Mouse (Mus musculus) midbrain, embryonic 15.5 days (tissue): Measurements from ENCODE around the gene Gm17581. TPM values are rescaled to one million over a fixed set of nuclear protein-coding genes. Genes with fewer than 3 reads are reported as not detected.
"Not testable (repeated sequence)": the region's sequence is repeated elsewhere in the genome, so short reads cannot be mapped to it uniquely, and the experiment has no call there.

Experiments
- ATAC-seq: fragments of 200-750 bp; cut with Nextera tagmentation; replicated peaks from 2 replicates; pipeline ENCODE4 v1.8.0; 2017; ENCODE audit warnings: moderate TSS enrichment
- H3K27ac ChIP-seq: fragments of 300-500 bp; sonication (generic); 2 replicates; pipeline ENCODE4 v1.5.1; 2015; ENCODE audit warnings: mild to moderate bottlenecking, inconsistent platforms
- H3K27me3 ChIP-seq: fragments of 300-500 bp; sonication (generic); replicated peaks from 2 replicates; pipeline ENCODE4 v1.6.1; 2015; ENCODE audit warnings: inconsistent platforms
- H3K36me3 ChIP-seq: fragments of 300-500 bp; sonication (generic); replicated peaks from 2 replicates; pipeline ENCODE4 v1.6.1; 2015; ENCODE audit warnings: inconsistent platforms
- H3K4me1 ChIP-seq: fragments of 300-500 bp; sonication (generic); 2 replicates; pipeline ENCODE4 v1.6.1; 2015; ENCODE audit warnings: inconsistent platforms
- H3K4me2 ChIP-seq: fragments of 300-500 bp; sonication (generic); 2 replicates; pipeline ENCODE4 v1.6.1; 2015; ENCODE audit warnings: inconsistent platforms, mild to moderate bottlenecking, moderate library complexity
- H3K4me3 ChIP-seq: fragments of 300-500 bp; sonication (generic); 2 replicates; pipeline ENCODE4 v1.5.1; 2015; ENCODE audit warnings: mild to moderate bottlenecking, inconsistent platforms
- H3K9ac ChIP-seq: fragments of 300-500 bp; sonication (generic); 2 replicates; pipeline ENCODE4 v1.6.1; 2015; ENCODE audit warnings: mild to moderate bottlenecking, inconsistent platforms
- H3K9me3 ChIP-seq: fragments of 300-500 bp; sonication (generic); 2 replicates; pipeline ENCODE4 v1.6.1; 2016; ENCODE audit warnings: inconsistent platforms
- WGBS: fragments of 180-500 bp; shearing (Covaris S2); methylation state at CpG from one replicate; pipeline ENCODE4 v1.1.7; 2015; ENCODE audit warnings: mixed read lengths; 5-methylcytosine and 5-hydroxymethylcytosine counted together
- polyA plus RNA-seq: library from polyadenylated mRNA; unstranded; fragments of >200 nt; fragmentation: Nextera tagmentation; extraction: Ambion mirVana; gene quantifications from 2 replicates; pipeline ENCODE4 v1.2.1, GENCODE M21; 2015

Gene Gm17581
- polyA plus RNA-seq, 1 experiment from 2014 or later = not detected

DNA sequence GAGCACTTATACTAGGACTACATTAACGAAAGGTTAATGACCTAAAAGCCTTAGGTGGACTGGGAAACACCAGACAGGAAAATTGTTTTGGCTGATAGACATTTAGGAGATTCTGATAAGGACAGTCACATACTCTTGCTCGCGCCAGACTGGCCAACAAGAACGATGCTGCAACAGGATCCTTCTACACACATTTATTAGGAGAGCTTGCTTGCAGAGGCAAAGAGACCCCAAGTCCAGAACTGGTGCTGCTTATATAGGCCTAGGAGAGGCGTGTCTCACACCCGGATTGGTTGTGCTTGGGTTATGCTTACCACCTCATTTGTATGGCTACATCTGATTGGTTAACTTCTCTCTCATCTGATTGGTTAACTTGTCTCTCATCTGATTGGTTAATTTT is 37.2 kb downstream of the Gm17581 start:
- H3K27me3 ChIP-seq, H3K4me3 ChIP-seq, H3K4me1 ChIP-seq, H3K9me3 ChIP-seq, H3K27ac ChIP-seq, H3K9ac ChIP-seq, H3K4me2 ChIP-seq, ATAC-seq: not testable (repeated sequence)
- 94% methylated on average over 6 of the region's 6 CpGs for WGBS
- H3K36me3 ChIP-seq = peaks cover 11% of the 10 kb centered on the region; the same call in 1 of the 2 replicates

DNA sequence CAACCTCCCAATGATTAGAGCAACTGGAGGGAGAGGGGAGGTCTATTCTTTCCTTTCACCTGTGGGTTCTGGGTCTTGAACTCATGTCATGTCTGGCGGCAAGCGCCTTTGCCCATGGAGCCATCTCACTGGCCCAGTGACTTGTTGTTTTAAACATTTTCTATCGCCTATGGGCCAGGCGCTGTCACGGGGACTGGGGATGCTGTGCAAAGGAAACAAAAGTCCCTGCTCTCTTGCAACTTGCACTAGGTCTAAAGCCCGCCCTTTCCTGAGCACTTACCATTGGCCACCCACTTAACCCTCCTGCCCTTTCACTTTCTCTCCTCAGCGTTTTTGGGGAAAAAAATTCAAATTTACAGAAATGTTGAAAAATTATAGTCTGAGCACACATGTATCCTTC is 38.8 kb downstream of the Gm17581 start:
- Histone ChIP-seq H3K9ac (no peak overlapping the region), H3K9me3 (no peaks in the 10 kb centered on the region), H3K4me3 (no peak overlapping the region), H3K36me3 (0 out of 2 replicates have a peak, but pooled peaks cover 7% of the 10 kb centered on the region), H3K4me1 (no peaks in the 10 kb centered on the region), H3K27ac (no peak overlapping the region), H3K4me2 (no peak overlapping the region), H3K27me3 (no peaks in the 10 kb centered on the region)
- 75% methylated on average over 7 of the region's 7 CpGs for whole genome bisulfite sequencing
- no peak for ATAC-seq

DNA sequence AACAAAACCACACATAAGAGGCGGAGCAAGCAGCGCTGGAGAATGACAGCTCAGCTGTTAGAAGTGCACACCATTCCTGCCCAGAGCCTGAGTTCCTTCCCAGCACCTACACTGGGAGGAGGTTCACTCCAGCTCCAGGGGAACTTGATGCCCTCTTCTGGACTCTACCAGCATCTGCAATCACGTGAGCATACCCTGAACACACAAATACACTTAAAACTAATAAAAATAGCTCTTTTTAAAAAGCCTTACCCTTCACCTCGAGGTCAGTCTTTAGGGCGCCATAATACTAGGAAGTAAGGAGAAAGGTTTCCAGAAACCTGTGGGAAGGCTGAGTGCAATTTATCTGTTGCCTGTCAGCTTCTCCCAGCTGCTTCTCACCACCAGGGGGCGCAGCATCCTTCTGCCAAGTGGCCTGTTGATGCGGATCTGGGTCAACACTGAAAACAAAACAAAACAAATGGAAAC is 39.5 kb downstream of the Gm17581 start:
- Histone ChIP-seq H3K27me3 (no peaks in the 10 kb centered on the region), H3K4me1 (peaks cover 2% of the 10 kb centered on the region), H3K9ac (no peak overlapping the region), H3K36me3 (0 out of 2 replicates have a peak, but pooled peaks cover 3% of the 10 kb centered on the region), H3K27ac (no peak overlapping the region), H3K9me3 (no peaks in the 10 kb centered on the region), H3K4me3 (no peak overlapping the region), H3K4me2 (no peak overlapping the region)
- ATAC-seq = no peak
- 14% methylated on average over 7 of the region's 7 CpGs for WGBS

DNA sequence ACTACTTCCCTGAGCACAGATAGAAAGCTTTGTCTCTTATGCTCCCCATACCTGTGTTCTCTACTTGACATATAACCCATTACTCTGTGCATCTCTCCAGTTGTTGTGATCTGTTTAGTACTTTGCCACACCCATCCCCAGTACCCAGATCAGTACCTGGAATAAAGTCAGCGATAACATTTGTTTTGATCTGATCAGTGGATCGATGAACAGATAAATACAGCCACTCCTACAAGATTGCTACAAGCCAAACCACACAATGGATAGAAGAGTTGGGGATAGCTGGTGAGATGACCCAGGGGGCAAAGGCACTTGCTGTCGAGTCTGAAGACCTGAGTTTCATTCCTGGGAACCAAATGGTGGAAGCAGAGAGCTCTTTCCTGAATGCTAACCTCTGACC is 40.4 kb downstream of the Gm17581 start:
- ATAC-seq = no peak
- 74% methylated on average over 3 of the region's 3 CpGs for WGBS
- Histone ChIP-seq H3K4me3 (no peak overlapping the region), H3K9me3 (no peaks in the 10 kb centered on the region), H3K9ac (no peak overlapping the region), H3K27me3 (no peaks in the 10 kb centered on the region), H3K36me3 (no peaks in the 10 kb centered on the region), H3K27ac (no peak overlapping the region), H3K4me2 (no peak overlapping the region), H3K4me1 (peaks cover 10% of the 10 kb centered on the region)

DNA sequence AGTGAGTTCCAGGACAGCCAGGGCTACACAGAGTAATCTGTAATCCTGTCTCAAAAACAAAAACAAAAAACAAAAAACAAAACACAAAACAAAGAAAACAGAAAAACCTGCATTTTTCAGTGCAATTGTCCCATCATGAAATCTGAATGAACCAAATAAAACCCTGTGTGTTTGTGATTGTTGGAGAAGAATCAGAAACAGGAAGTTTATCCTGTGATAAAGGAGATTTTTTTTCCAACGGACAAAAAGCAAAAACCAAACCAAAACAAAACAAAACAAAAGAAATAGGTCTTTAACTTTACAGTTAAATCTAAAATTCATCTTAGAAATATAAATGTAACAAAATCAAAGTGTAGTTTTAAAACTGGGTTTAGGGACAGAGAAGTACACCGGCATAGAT is 41.1 kb downstream of the Gm17581 start:
- Histone ChIP-seq H3K4me2 (no peak overlapping the region), H3K9ac (no peak overlapping the region), H3K27me3 (no peaks in the 10 kb centered on the region), H3K4me1 (peaks cover 16% of the 10 kb centered on the region), H3K27ac (no peak overlapping the region), H3K36me3 (no peaks in the 10 kb centered on the region), H3K9me3 (no peaks in the 10 kb centered on the region), H3K4me3 (no peak overlapping the region)
- 74% methylated on average over 2 of the region's 2 CpGs for WGBS
- ATAC-seq = no peak

DNA sequence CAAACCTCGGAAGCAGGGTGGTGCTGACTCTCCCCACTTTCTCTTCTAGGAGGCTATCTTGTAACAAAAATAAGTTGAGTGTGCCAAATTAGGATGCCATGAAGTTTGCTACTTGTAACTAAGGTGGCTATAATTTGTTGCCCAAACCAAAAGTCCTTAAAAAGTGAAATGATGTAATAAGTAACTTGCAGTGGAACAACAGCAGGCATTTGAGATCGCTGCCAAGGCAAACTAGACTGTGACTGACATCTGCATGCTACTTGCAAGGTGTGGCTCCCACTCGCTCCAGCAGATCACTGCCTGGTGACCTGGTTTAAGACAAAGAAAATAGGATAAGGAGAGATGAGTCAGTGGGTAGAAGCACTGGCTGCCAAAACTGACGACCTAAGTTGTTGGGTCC is 42.5 kb downstream of the Gm17581 start:
- 74% methylated on average over 4 of the region's 4 CpGs for WGBS
- H3K4me2 ChIP-seq = no peak overlapping the region
- no peaks in the 10 kb centered on the region for H3K9me3 ChIP-seq
- peaks cover 24% of the 10 kb centered on the region for H3K4me1 ChIP-seq
- no peak overlapping the region for H3K9ac ChIP-seq
- H3K27me3 ChIP-seq = no peaks in the 10 kb centered on the region
- no peaks in the 10 kb centered on the region for H3K36me3 ChIP-seq
- H3K27ac ChIP-seq = no peak overlapping the region
- ATAC-seq = no peak
- H3K4me3 ChIP-seq = no peak overlapping the region

DNA sequence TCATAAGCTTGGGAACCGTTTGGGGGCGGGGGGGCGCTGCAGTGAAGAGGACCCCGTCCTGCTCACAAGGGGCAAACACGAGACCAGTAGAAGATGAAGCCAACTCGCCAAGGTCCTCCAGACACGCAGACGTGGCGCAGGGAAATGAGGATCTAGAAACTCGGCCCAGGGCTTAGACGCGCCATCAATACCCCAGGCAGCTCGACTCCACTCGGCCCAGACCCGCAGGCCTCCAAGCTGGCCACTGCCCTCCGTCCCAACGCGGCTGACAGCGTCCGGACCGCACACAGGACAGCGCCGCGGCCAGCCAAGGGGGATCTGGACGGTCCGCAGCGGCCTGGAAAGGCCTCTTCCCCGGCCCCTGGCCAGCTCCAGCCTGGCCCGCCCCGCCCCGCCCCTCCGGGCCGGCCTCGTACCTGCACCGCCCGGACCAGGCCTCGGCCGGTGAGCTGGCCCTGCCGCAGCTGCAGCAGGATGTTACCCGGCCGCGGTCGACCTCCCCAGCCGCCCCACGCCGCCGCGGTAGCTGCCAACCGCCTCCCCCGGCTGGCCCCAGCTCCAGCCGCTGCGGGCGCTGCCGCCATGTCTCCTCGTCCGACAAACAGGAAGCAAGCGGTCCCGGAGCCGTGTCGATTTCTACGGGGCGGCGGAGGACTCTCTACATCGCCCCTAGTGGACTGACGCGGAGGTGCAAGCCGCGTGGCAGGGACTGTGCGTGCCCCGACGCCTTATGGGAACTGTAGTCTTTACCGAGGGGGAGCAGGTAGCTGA is 43.8 kb downstream of the Gm17581 start, which contains the start of gene Trpc4ap:
Gene Trpc4ap (minus strand): TSS at position 662 of the 771 bp plus-strand sequence.
- Histone ChIP-seq H3K36me3 (no peaks in the 10 kb centered on the region), H3K4me1 (peaks cover 24% of the 10 kb centered on the region), H3K9me3 (no peaks in the 10 kb centered on the region), H3K27me3 (no peaks in the 10 kb centered on the region), H3K9ac (peak within 1 kb of the TSS; percentile 98), H3K27ac (peak within 1 kb of the TSS; percentile 96), H3K4me2 (peak within 1 kb of the TSS; percentile 64), H3K4me3 (peak within 1 kb of the TSS; percentile 95)
- ATAC-seq = peak; percentile 96
- under 1% methylated on average over 60 of the region's 72 CpGs for WGBS

DNA sequence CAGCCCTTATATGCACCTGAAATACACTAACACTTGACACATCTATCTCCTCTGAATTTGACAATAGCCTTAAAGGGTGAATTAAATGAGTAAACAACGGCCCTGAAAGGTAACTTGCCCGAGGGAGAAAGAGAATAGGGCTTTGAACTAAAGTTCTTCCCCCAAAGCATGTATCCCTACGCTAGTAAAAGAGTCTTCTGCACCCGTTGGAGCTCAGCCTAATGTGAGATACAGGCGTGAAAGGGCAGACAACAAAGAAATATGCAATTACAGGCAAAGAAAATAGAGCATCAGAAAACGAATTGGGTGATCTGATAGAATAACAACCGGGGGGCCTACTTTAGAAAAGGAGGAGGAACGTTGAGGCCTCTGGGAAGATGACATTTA is 44.3 kb downstream of the Gm17581 start:
- 0 out of 2 replicates have a peak, but pooled peaks have one; percentile 3 for ATAC-seq
- WGBS = 2% methylated on average over 8 of the region's 8 CpGs

DNA sequence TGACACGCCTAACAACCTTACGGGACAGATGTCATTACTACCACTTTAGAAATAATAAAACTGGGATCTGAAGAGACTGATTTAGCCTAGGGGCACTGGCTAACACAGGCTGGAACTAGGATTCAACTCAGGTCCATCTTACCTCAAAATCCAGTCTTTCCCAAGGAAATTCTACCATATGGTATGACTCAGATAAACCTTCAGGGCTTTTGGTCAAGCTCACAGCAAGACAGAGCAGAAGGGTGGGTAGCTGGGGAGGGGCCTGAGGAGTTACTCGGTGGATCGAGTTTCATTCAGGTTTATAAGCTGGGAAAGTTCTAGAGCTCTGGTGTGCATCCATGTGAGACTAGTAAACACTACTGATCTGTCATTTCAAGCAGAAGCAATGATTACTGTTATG is 46.5 kb downstream of the Gm17581 start:
- no peak overlapping the region for H3K4me3 ChIP-seq

More for the DNA sequence above, 44.3 kb downstream of the Gm17581 start:
- Histone ChIP-seq H3K27ac (peak overlapping the region; percentile 96), H3K4me3 (peak overlapping the region; percentile 95), H3K4me2 (peak overlapping the region; percentile 64), H3K27me3 (no peaks in the 10 kb centered on the region), H3K4me1 (peaks cover 24% of the 10 kb centered on the region), H3K9me3 (no peaks in the 10 kb centered on the region), H3K9ac (peak overlapping the region; percentile 98), H3K36me3 (no peaks in the 10 kb centered on the region)

DNA sequence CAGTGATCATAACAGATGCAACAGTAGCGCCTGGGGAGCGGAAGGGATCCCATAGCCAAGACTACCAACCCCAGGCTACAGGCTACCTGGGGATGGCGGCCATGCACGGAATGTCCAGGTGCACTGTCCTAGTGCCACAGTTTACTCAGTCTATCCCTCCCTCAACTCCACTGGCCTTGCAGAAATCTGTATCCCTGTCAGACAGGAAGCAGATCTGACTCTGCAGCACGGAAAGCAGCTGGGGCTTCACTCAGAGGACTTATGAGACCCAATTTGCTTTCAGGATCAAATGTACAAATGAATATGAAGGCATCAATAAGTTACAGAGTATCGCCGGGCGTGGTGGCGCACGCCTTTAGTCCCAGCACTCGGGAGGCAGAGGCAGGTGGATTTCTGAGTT is 47.9 kb downstream of the Gm17581 start:
- no peaks in the 10 kb centered on the region for H3K9me3 ChIP-seq
- H3K27ac ChIP-seq = no peak overlapping the region
- no peak overlapping the region for H3K4me2 ChIP-seq
- no peak overlapping the region for H3K4me3 ChIP-seq
- H3K9ac ChIP-seq = no peak overlapping the region
- no peak for ATAC-seq
- H3K27me3 ChIP-seq = no peaks in the 10 kb centered on the region
- 96% methylated on average over 11 of the region's 11 CpGs for WGBS
- H3K4me1 ChIP-seq = peaks cover 24% of the 10 kb centered on the region
- H3K36me3 ChIP-seq = no peaks in the 10 kb centered on the region

More for the DNA sequence above, 46.5 kb downstream of the Gm17581 start:
- Histone ChIP-seq H3K4me2 (no peak overlapping the region), H3K9ac (no peak overlapping the region), H3K36me3 (no peaks in the 10 kb centered on the region), H3K27ac (no peak overlapping the region), H3K9me3 (no peaks in the 10 kb centered on the region), H3K27me3 (no peaks in the 10 kb centered on the region), H3K4me1 (peaks cover 24% of the 10 kb centered on the region)
- ATAC-seq = no peak
- WGBS = 88% methylated on average over 4 of the region's 4 CpGs

DNA sequence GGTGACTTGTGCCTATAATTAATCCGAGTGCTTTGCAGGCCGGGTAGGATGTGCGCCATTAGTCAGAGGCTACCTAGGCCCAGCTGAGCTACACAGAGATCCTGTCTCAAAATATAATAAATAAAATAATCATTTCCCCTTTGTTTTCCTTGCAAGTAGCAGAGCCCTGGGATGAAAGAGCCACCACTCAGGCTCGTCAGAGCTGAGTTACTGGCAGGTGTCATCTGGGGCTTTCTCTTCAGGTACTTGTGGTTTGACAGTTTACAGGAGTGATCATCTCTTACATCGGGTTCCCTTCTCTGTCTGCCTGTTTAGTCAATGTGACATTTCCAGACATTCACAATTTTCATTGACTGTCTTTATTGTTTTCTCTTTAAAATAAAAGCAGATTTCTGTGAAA is 49.1 kb downstream of the Gm17581 start:
- no peak overlapping the region for H3K4me3 ChIP-seq
- no peak overlapping the region for H3K27ac ChIP-seq
- H3K27me3 ChIP-seq = no peaks in the 10 kb centered on the region
- peaks cover 24% of the 10 kb centered on the region for H3K4me1 ChIP-seq
- no peak overlapping the region for H3K4me2 ChIP-seq
- H3K36me3 ChIP-seq = no peaks in the 10 kb centered on the region
- no peaks in the 10 kb centered on the region for H3K9me3 ChIP-seq
- WGBS = 86% methylated on average over 5 of the region's 5 CpGs
- no peak for ATAC-seq
- H3K9ac ChIP-seq = no peak overlapping the region
